Mouse (Mus musculus) erythroblast, adult 5-6 weeks (primary cell): ENCODE data around the gene Fgfr2. TPM values are rescaled to one million over a fixed set of nuclear protein-coding genes. Genes with fewer than 3 reads are reported as not detected.

ENCODE experiments used
- ATAC-seq: replicated peaks from 2 replicates; pipeline ENCODE4 v1.8.0; 2016; ENCODE audit warnings: moderate number of reproducible peaks, mild to moderate bottlenecking, moderate TSS enrichment, inconsistent platforms; ENCODE audit not compliant: poor library complexity, low FRiP score, severe bottlenecking
- total RNA-seq, 2 experiments: library from RNA; stranded (forward) in 1 of 2; stranded (reverse) in 1 of 2; fragments of 150-400 nt in 1 of 2; fragments of 200-764, 138-1000 nt in 1 of 2; gene quantifications; 2 replicates each; pipeline versions ENCODE4 v1.2.3 to v1.2.4; 2015 to 2017; ENCODE audit warnings: low replicate concordance in 2 of 2

Fgfr2 gene
- total RNA-seq, 2 experiments from 2014 or later, result 4.8 TPM; not detected in 1

DNA sequence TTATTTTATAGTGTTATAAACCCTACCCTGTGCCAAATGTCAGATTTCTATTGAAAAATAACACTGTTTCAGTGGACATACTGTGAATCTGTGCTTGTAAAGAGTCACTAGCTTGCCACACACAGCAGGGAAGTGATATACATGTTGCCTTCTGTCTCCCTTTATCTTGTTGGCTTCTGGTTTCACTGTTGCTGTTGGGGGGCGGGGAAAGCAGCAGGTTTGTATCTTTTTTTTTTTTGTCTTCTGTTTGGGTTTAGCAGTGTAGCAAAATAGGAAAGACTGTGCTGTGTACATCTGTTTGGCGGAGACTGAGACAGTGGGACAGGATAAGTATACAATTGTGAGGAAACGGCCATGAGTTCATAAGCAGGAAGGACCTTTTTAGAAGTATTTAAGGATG, 2255.9 kb downstream of the Fgfr2 start:
- no peak for ATAC-seq

DNA sequence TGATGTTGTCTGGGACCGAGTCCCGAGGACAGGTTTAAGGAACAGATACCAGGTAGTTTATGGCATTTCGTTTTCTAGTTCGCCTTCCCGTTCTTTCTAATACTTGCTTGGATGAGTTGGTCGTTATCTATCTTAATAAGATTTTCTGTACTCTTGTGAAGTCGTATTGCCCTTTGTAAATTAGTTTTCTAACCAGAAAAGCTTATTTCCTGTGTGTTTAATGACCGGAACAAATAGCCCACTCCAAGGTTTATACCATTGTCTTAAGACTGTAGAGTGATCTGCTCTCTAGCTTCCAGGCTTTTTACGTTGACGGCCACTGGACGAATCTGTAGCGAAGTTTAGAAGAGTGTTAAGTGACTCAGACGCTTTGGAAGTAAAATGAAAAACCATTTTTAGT, 2256.5 kb downstream of the Fgfr2 start:
- ATAC-seq, result no peak

DNA sequence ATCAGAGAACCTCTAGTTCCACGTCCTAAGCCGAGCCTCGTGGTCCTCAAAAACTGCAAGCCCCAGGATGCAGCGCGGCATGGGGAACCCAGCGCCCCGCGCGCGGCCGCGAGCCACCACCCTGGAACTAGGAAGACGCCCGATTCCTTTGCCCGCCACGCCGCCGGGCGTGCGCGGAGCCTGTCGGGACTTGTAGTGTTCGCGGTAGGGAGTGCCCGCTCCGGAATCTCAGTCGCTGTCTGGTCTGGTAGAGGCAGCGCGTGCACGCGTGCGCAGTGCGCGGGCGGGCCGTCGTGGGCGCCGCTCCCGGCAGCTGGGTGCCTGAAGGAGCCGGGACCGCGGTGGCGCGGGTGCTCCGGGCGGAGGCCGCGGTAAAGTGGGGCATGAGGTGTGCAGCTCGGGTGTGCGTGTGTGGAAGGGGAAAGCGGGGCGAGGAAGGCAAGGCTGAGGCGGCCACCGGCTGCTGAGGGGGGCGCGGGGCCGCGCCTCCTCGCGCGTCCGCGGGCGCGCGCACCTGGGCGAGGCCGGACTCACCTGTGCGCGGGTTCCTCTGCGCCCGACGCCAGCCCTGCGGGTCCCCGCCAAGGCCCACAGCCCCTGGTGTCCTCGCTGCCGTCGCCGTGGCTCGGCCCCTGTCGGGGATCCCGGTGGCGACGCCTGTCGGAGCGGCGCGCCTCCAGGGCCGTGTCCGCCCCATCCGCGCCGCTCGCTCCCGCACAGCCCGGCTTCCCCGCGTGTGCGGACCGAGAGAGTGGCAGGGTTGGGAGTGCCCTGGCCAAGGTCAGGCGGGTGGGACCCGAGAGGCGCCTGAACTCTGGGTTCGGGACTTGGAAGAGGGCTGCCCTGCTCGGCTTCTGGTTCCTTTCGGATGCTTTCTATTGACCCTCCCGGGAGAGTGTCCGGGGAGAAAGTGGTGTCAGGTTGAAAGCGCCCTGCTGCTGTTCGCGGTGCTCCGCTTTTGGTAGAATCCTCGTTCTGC, 2257.2 kb downstream of the Fgfr2 start, which contains the start of gene Plekha1:
Plekha1 (plus strand) TSS at position 144 of the 979 bp plus-strand sequence.
- no peak for ATAC-seq

DNA sequence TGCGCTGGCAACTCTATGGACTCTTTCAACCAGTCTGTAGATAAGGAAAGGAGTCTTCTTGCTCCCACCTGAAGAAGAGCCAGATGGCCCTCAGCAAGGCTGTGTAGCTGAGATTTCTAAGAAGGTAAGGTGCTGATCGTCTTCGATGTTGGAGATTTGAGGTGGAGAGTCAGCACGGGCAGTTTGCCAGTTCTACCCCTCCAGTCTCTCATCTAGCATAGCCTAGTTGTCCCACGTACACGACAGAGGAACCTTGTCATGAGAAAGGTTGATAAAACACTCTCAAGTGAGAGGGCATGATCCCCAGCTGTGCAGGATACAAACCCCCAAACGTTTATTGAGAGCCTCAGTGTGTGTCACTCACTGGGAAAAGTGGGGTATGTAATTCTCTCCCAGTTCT, 2258.4 kb downstream of the Fgfr2 start:
- ATAC-seq, result no peak

DNA sequence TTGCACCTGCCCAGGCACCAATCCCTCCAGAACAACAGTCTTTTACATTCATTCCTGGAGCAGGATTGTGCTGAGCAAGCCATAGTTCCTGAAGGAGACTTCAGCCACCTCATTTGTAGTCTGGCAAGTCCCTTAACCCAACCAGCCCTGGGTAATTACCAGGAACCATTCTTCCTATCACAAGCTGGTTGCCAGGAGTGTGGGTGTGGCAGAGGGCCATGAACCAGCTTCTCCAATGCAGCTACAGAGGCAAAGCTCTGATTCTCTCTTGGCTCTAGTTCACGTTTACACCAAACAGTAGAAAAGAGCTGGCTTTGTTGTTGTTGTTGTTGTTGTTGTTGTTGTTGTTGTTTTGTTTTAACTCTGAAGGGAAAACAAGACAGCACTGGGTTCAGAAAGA, 2260.6 kb downstream of the Fgfr2 start:
- ATAC-seq, result no peak

DNA sequence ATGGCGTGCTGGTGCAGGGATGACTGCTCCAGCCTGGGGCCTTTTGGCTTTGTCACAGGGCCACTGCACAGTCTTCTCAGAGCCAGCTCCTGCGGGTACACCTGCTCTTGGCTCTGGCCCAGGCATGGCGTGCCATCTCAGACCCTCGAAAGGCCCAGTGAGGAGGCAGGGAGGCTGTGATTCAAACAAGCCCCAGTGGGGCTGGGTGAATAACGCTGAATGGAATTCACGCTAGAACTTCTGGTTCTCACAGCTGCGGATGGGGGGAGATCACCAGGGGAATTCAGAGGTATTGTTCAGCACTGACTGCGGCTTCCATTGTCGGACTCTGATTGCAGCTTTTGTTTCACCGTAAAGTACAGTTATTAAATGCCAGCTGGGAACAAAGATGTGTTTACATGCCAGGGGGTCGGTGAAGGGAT, 2262.4 kb downstream of the Fgfr2 start:
- ATAC-seq, result no peak

DNA sequence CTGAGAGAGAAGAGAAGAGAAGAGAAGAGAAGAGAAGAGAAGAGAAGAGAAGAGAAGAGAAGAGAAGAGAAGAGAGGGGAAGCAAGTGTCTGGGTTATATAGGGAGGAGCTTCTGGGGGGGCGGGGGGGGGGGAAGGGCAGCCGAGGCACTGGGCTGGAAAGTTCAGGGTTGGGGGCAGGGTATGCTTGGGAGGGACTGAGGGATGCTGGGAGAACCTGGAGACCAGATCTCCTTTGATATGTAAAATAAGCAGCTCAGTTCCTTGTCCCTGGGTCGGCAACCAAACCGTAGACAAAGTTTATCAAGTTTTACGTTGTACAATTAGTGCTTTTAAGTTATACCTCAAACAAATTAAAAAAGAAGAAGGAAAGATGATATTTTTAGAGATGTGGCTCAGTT, 2263.2 kb downstream of the Fgfr2 start:
- ATAC-seq, result no peak

DNA sequence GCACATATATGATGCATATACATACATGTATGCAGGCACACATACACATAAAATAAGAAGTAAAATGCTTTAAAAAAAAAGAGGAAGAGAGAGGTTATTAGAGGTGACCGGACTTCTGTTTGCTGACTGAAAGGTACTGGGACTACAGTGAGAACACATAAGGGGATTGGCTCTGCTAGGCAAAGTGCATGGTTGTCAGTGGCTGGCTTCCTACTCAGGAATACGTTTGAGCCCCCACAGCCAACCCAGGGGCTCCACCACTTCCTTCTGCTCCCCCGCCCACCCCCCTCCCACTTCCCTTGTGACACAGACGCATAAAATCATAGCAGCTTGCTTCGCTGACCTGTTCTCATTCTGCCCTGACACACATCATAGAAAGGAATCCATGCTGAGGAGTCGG, 2265.2 kb downstream of the Fgfr2 start:
- no peak for ATAC-seq

DNA sequence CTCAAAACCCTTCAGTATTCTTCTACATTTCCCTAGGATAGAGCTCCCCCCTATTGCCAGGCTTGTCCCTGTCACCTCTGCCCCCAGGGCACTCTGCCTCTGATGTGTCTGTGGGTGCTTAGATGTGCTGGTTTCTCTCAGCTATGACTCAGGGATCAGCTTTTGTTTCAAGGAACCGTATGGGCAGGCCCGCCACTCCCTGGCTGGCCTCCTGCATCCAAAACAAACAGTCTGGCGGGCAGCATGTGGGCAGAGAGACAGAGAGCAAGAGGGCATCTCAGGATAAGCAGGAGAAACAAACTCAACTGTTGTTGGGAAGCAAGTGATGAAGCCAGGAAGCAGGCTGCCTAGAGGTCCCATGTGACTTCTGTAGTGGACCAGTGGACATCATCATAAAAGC, 2267.5 kb downstream of the Fgfr2 start:
- no peak for ATAC-seq

DNA sequence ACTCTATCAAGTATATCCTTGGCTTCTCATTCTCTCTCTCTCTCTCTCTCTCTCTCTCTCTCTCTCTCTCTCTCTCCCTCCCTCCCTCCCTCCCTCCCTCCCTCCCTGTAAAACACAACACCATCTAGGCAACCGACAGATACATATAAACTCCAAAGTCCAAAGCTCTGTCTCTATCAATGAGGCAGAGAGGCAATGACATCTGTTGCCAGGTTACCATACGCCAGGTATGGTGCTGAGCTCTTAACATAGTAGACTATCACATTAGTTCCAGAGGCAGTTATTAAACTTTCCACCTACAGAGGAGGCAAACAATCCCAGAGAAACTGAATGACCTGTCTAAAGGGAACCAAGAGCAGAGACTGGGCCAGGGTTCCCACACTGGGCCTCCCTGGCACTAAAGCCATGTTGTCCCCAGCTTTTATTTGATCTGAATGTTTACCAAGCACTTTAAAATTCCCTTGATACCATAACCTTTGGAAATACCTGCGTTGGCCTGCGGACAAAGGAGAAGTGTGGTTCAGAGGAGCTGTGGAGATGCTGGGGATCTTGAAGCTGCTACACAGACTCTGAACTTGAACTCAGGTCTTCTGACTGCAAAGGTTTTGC, 2268.4 kb downstream of the Fgfr2 start:
- ATAC-seq, result no peak

DNA sequence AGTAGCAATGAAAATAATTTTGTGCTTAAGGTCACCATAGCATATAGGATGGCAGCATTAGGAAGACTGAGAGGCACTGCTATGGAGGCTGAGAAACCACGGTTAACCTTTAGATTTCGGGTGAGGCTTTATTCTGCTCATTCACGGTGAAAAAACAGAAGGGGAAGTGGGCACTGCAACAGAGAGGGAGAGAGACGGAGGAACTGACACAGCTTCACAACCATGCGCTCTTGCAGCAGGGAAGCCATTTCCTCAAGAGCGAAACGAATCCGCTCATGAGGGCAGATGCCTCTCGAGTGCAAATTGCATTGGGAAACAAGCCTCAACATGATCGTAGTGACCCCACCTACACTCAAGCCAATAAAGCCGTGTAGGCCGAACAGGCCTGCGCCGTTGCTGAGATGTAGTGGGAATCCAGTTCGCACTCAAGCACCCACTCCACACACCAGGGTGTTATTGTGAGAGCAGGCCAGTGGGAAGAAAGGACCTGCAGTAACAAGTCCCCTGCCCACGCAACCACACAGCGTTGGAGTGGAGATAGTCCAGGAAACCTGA, 2275.9 kb downstream of the Fgfr2 start:
- ATAC-seq, result no peak

DNA sequence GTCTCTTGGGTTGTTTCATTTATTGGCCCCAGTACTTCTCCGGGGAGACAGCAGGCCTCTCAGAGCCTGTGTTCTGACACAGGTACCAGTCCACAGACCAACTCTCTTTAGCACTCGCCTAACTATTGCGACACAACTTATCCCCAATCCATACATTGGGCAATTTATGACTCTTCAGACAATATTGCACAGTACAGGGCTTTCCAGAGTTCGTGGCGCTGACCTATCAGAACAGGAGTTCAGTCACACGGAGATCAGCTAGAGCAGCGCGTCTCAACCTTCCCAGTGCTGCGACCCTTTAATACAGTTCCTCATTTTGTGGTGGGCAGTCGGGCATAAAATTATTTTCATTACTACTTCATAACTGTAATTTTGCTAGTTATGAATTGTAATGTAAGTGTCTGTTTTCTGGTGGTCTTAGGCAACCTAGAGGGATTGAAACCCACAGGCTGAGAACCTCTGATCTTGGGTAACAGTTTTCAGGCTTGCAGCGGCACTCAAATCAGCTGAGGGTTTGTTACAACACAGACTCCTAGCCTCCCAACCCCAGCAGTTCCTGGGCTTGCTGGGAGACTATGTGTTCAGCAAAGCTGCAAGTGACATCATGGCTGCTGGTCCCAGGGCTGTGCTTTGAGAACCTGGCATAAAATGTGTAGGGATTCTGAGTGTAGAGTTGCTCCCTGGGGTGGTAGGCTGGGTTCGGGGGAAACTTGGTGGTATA, 2283.6 kb downstream of the Fgfr2 start:
- no peak for ATAC-seq

DNA sequence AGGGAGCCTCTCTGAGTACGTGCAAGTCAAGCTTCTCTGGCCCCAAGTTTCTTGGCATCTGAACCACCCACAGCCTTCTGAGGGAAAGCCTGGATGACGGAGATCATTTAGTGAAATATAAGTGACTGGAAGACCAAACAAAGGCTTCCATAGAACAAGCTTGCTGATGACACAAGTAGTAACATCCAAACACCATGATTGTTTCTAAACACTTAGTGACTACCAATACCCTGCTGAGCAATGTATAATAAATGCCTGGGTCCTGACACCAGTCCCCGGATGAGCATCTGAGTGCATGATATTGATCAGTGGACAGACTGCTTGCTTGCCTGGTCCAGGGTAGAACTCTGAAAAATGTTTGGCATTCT, 2284.5 kb downstream of the Fgfr2 start:
- no peak for ATAC-seq

DNA sequence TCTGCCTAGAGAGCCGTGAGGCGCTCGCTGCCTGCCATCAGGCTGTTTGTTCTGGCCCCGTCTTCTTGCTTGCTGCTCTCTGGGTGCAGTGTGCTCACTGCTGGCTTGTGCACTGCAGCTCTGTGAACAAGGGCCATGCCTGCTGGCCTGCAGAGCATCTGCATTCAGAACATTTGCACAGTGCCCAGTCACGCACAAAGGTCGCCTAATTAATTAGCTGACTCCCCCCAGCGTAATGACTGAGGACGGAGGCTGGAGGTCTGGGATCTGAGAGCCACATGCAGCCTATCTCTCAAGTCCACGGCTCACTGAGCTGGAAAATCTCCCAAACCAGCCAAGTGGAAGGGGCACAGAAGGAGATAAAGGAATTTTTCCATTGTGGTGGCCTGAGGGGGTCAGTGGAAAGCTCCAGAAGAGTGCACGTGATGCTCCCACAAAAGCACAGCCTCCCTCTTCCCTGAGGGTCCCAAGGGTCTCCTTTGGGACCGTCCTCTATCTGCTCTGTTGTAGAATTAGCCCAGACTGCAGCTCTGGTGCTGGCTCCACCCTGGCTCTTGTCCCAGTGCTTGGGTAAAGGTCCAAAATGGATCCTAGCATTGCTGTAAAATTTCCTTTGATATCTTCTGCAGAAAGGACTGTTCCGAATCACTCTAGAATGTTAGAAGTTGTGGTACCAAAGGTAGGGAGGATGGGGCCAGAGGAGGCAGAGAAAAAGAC, 2285.1 kb downstream of the Fgfr2 start:
- ATAC-seq, result no peak

DNA sequence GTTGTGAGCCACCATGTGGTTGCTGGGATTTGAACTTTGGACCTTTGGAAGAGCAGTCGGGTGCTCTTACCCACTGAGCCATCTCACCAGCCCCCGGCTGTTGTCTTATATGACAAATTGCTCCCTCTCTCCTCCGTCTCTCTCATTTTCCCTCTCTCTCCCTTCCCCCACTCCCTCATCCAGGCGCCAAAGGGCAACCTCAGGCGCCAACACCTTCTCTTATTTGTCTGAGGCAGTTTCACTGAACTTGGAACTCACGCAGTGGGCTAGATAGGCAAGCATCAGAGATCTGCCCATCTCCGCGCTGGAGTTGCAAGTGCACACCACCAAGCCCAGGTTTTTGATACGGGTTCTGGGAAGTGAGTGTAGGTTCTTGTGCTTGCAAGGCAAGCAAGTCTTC, 2287.1 kb downstream of the Fgfr2 start:
- ATAC-seq, result no peak

DNA sequence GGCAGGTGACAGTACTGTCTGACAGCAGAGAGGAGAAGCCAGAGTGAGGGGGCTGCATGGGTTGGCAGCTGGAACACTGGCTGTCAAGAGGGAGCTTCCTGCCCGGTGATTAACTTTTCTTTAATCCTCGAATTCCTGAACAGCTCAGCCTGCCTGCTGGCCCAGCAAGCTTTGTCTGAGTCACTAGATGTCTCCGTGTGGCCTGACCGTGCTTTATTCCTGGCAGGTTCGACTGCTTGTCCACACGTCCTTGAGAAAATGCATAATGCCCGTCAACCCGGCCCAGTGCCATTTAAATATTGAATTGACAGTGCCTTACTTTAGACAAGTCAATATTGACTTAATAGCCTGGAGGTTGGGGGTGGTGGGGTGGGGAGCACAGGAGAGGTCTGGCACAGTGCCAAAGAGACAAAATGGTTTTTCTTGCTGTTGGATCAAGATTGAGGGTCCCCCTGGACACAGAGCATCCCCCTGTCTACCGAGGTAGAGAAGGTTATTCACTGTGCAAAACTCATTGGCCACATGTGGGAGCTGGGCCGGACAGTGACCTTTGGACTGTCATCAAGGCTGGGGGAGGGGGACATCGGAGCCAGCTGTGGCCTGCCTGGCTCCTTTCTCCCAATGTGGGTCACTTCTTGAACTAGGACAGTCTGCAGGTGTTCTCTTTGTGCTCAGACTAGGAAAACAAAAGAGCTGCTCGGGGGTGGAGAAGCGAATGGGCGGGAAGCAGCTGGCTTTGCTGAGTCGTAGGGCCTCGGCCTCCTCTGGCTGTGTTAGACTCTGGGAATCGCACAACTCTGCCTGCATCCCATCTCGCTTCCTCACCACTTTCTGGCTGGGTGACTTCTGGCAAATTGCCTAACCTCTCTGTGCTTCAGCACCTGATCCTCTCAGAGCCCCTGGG, 2287.9 kb downstream of the Fgfr2 start:
- no peak for ATAC-seq

DNA sequence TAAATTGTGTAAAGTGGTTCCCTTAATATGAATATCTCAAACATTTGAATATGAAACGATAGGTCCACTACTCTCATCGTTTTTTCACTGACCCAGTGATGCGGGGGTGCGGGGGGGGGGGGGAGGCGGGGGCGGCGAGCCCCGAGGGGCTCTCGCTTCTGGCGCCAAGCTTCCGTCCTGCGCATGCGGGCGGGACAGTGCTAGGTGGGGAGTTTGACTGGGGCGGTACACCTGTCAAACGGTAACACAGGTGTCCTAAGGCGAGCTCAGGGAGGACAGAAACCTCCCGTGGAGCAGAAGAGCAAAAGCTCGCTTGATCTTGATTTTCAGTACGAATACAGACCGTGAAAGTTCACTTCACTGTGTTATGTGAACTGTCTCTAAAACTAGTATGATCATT, 2288.9 kb downstream of the Fgfr2 start:
- ATAC-seq, result peak; percentile 100

DNA sequence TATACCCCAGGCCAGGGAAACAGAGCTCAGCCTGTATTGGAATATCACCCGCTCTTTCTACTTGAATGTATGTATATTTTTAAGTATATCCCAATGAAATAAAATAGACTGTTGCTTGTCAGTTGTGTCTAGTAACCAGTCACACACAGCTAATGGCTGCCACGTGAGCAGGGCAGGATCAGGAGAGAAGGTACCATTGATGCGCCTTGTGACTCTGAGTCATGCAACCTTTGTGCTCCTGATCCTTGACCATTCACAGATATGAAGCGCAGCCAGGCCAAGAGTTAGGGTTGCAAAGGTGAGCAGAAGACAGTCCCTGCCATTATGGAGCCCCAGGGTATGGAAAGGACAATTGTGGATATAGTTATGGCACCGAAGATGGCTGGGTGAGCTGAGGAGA, 2291.6 kb downstream of the Fgfr2 start:
- no peak for ATAC-seq

DNA sequence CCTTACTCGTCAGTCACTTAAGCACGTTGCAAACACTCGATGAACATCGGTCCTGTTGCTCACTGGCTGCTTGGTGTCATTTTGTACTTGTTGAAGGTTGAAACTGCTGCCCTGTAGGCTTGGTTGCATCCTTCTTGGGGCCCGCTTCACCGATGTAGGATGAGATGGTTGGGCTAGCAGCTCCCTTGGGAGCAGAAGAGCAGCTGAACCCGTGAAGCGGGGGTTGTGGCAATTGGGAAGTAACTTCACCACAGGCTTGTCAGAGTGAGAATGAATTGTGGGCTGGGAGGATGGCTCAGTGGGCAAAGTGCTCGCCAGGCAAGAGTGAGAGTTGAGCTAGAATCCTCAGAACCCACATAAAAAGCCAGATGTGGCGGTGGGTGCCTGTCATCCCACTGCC, 2294.7 kb downstream of the Fgfr2 start:
- no peak for ATAC-seq
